Mouse (Mus musculus) left cerebral cortex, adult 18-20 months (tissue): ENCODE data around the gene Rgl3. TPM values are rescaled to one million over a fixed set of nuclear protein-coding genes. Genes with fewer than 3 reads are reported as not detected.

ENCODE experiments used
- DNase-seq, 2 experiments: peaks; one replicate each; pipeline ENCODE4 v3.0.0; 2021 to 2022; ENCODE audit warnings: low spot score in 2 of 2, mixed read lengths in 1 of 2
- total RNA-seq, 2 experiments: library from RNA; stranded (reverse); gene quantifications; 2 replicates each; pipeline ENCODE4 v1.2.3; 2021

Gene Rgl3
- total RNA-seq, 2 experiments from 2014 or later: 3.7 to 4.0 TPM

GRCm38 (mm10) chr9:21951977-21952376, 37.3 kb downstream of the Rgl3 start:
- no peak for DNase-seq

GRCm38 (mm10) chr9:21950322-21950721, 38.9 kb downstream of the Rgl3 start:
- no peak for DNase-seq

- DNase-seq: no peak
Measured at GRCm38 (mm10) chr9:21948790-21949189, 40.5 kb downstream of the Rgl3 start.

- no peak for DNase-seq
Measured at GRCm38 (mm10) chr9:21948146-21948545, 41.1 kb downstream of the Rgl3 start.

- DNase-seq: no peak
Measured at GRCm38 (mm10) chr9:21947540-21948130, 41.6 kb downstream of the Rgl3 start.

- no peak for DNase-seq
Measured at GRCm38 (mm10) chr9:21944267-21944666, 45.0 kb downstream of the Rgl3 start.

- no peak for DNase-seq
Measured at GRCm38 (mm10) chr9:21943638-21944037, 45.6 kb downstream of the Rgl3 start.

GRCm38 (mm10) chr9:21943046-21943445, 46.2 kb downstream of the Rgl3 start:
- DNase-seq: no peak

- no peak for DNase-seq
Measured at GRCm38 (mm10) chr9:21938234-21938855, 50.9 kb downstream of the Rgl3 start.

GRCm38 (mm10) chr9:21937711-21938175, 51.5 kb downstream of the Rgl3 start:
- DNase-seq: peak in 1 of 2 experiments; percentile 52

GRCm38 (mm10) chr9:21936692-21937570, 52.3 kb downstream of the Rgl3 start, which contains the start of gene Plppr2:
Plppr2 (plus strand) TSS chr9:21937033.
- DNase-seq: peak; percentile 98

GRCm38 (mm10) chr9:21935466-21936131, 53.6 kb downstream of the Rgl3 start:
- no peak for DNase-seq

- no peak for DNase-seq
Measured at GRCm38 (mm10) chr9:21934021-21934420, 55.2 kb downstream of the Rgl3 start.

GRCm38 (mm10) chr9:21932445-21933137, 56.7 kb downstream of the Rgl3 start:
- DNase-seq: no peak

- no peak for DNase-seq
Measured at GRCm38 (mm10) chr9:21932006-21932405, 57.2 kb downstream of the Rgl3 start.

- no peak for DNase-seq
Measured at GRCm38 (mm10) chr9:21929208-21929607, 60.0 kb downstream of the Rgl3 start.

GRCm38 (mm10) chr9:21927208-21927753, 62.0 kb downstream of the Rgl3 start, which contains the start of the genes Ccdc159 and Tmem205:
Ccdc159 (plus strand) TSS chr9:21927471.
Tmem205 (minus strand) TSS chr9:21927556.
- DNase-seq: peak; percentile 89 to 94

GRCm38 (mm10) chr9:21926784-21927183, 62.5 kb downstream of the Rgl3 start:
- DNase-seq: no peak

- DNase-seq: no peak
Measured at GRCm38 (mm10) chr9:21926155-21926554, 63.1 kb downstream of the Rgl3 start.

GRCm38 (mm10) chr9:21925506-21925905, 63.7 kb downstream of the Rgl3 start:
- DNase-seq: no peak
